Mouse (Mus musculus): Measurements from ENCODE around the gene Carmil2. TPM values are rescaled to one million over a fixed set of nuclear protein-coding genes. Genes with fewer than 3 reads are reported as not detected.

Carmil2 gene
- polyA plus RNA-seq, 1 experiment from 2014 or later = 0.58 TPM

- Histone ChIP-seq H3K27me3 (ENCODE audit: control insufficient read depth, insufficient read depth, low read length) (no peaks in the 10 kb centered on the region), H3K4me1 (replicated peaks; ENCODE audit: control insufficient read depth, insufficient read depth) (no peaks in the 10 kb centered on the region), H3K4me3 (ENCODE audit: low read depth, low read length) (no peak overlapping the region), H3K4me2 (replicated peaks; ENCODE audit: low read depth) (no peak overlapping the region), H3K9ac (ENCODE audit: low read length) (no peak overlapping the region), H3K27ac (replicated peaks) (no peak overlapping the region), H3K9me3 (ENCODE audit: control insufficient read depth, low read length) (no peaks in the 10 kb centered on the region), H3K36me3 (ENCODE audit: control insufficient read depth, insufficient read depth, low read length) (no peaks in the 10 kb centered on the region)
- TF ChIP-seq CTCF (IDR thresholded peaks at IDR 0.05; ENCODE audit: low read depth) = no peak
- TF ChIP-seq EP300 (optimal IDR thresholded peaks at IDR 0.05) = no peak
- DNase-seq (ENCODE audit: low spot score) = no peak
- WGBS = 84% methylated on average over 4 of the region's 4 CpGs
- no peak for ATAC-seq (ENCODE audit: low FRiP score, low TSS enrichment)
Observed at GRCm38 (mm10) chr8:105743301-105743700, 57.2 kb downstream of the Carmil2 start.

Other genes starting within 250 kb of the Carmil2 start
- gene Tppp3, start 214.7 kb upstream of the Carmil2 start, polyA plus RNA-seq (2015; fragmentation: Nextera tagmentation; extraction: Ambion mirVana) = 89.9 and 99.8 TPM in 2 replicates
- 15.6 and 17.2 TPM in 2 replicates for gene Zdhhc1, start 189.4 kb upstream of the Carmil2 start, polyA plus RNA-seq (2015; fragmentation: Nextera tagmentation; extraction: Ambion mirVana)
- gene Hsd11b2, start 167.5 kb upstream of the Carmil2 start, polyA plus RNA-seq (2015; fragmentation: Nextera tagmentation; extraction: Ambion mirVana) = 2.5 and 2.8 TPM in 2 replicates
- 96.2 and 101 TPM in 2 replicates for gene Atp6v0d1, start 120.2 kb upstream of the Carmil2 start, polyA plus RNA-seq (2015; fragmentation: Nextera tagmentation; extraction: Ambion mirVana)
- 8.9 and 9.3 TPM in 2 replicates for gene Ripor1, start 81.0 kb upstream of the Carmil2 start, polyA plus RNA-seq (2015; fragmentation: Nextera tagmentation; extraction: Ambion mirVana)
- gene Ctcf, start 49.7 kb upstream of the Carmil2 start, polyA plus RNA-seq (2015; fragmentation: Nextera tagmentation; extraction: Ambion mirVana) = 43.3 and 56.6 TPM in 2 replicates
- gene Agrp, start 48.9 kb upstream of the Carmil2 start, polyA plus RNA-seq (2015; fragmentation: Nextera tagmentation; extraction: Ambion mirVana) = 0.45 and 0.98 TPM in 2 replicates
- gene Acd, start 14.8 kb downstream of the Carmil2 start, polyA plus RNA-seq (2015; fragmentation: Nextera tagmentation; extraction: Ambion mirVana) = 26.7 and 30.7 TPM in 2 replicates
- 12.4 and 13.0 TPM in 2 replicates for gene Pard6a, start 14.9 kb downstream of the Carmil2 start, polyA plus RNA-seq (2015; fragmentation: Nextera tagmentation; extraction: Ambion mirVana)
- 0.08 and 0.13 TPM in 2 replicates for gene 4933405L10Rik, start 21.4 kb downstream of the Carmil2 start, polyA plus RNA-seq (2015; fragmentation: Nextera tagmentation; extraction: Ambion mirVana)
- gene Enkd1, start 21.9 kb downstream of the Carmil2 start, polyA plus RNA-seq (2015; fragmentation: Nextera tagmentation; extraction: Ambion mirVana) = 5.4 and 5.8 TPM in 2 replicates
- gene Gfod2, start 72.4 kb downstream of the Carmil2 start, polyA plus RNA-seq (2015; fragmentation: Nextera tagmentation; extraction: Ambion mirVana) = 14.5 and 16.9 TPM in 2 replicates
- gene Ranbp10, start 141.1 kb downstream of the Carmil2 start, polyA plus RNA-seq (2015; fragmentation: Nextera tagmentation; extraction: Ambion mirVana) = 7.1 TPM in 2 replicates
- gene Tsnaxip1, start 141.5 kb downstream of the Carmil2 start, polyA plus RNA-seq (2015; fragmentation: Nextera tagmentation; extraction: Ambion mirVana) = not detected in 2 replicates
- 14.2 and 15.1 TPM in 2 replicates for gene Cenpt, start 167.0 kb downstream of the Carmil2 start, polyA plus RNA-seq (2015; fragmentation: Nextera tagmentation; extraction: Ambion mirVana)
- gene Thap11, start 168.9 kb downstream of the Carmil2 start, polyA plus RNA-seq (2015; fragmentation: Nextera tagmentation; extraction: Ambion mirVana) = 36.8 and 37.8 TPM in 2 replicates
- gene Nutf2, start 174.3 kb downstream of the Carmil2 start, polyA plus RNA-seq (2015; fragmentation: Nextera tagmentation; extraction: Ambion mirVana) = 83.5 and 103 TPM in 2 replicates
- gene Edc4, start 194.6 kb downstream of the Carmil2 start, polyA plus RNA-seq (2015; fragmentation: Nextera tagmentation; extraction: Ambion mirVana) = 13.7 and 14.8 TPM in 2 replicates
- gene Nrn1l, start 207.3 kb downstream of the Carmil2 start, polyA plus RNA-seq (2015; fragmentation: Nextera tagmentation; extraction: Ambion mirVana) = 0.40 TPM in 1 of 2 replicates, not detected in the other
- 13.4 and 14.8 TPM in 2 replicates for gene Pskh1, start 214.2 kb downstream of the Carmil2 start, polyA plus RNA-seq (2015; fragmentation: Nextera tagmentation; extraction: Ambion mirVana)
- gene Ctrl, start 247.6 kb downstream of the Carmil2 start, polyA plus RNA-seq (2015; fragmentation: Nextera tagmentation; extraction: Ambion mirVana) = 0.22 and 0.85 TPM in 2 replicates